Mouse (Mus musculus): ENCODE data around the gene Tecpr1. TPM values are rescaled to one million over a fixed set of nuclear protein-coding genes. Genes with fewer than 3 reads are reported as not detected.

The Tecpr1 gene
- total and polyA plus RNA-seq, 2 experiments from 2014 or later = 13.5 to 28.3 TPM

DNA sequence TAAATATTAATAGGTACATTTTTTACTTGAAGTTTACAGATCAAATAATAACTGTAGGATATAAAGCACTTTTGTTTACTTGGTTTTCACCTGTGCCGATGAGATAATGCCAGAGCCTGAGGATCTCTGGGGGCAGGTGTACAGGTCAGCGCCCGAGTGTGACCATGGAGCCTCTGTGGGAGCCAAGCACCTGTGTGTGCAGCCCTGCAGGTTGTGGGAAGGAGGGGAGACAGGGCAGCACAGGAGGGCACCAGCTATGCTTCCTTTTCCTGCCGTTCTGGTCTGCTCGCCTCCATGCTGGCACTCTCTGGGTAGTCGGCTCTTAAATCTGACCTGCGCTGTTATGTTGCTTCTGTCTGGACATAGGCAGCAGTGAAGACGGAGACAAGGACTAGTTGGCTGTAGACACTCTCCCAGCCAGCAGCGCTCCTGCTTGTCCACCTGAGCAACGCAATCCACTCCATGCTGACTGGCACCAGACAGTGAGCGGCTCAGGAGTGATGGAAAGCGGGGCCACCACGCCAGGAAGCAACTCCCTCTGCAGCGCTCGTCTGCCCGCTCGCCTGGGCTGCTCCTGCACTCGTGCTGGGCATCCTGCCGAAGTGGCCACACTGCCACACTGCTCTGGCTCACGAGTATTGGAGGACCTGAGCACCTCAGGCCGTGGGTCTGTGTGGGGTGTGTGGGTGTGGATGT, 38.9 kb downstream of the Tecpr1 start:
- no peak overlapping the region for H3K9ac ChIP-seq (replicated peaks; ENCODE audit: low read depth, low read length)
- ATAC-seq (ENCODE audit: insufficient read depth, low read depth) (no peak), DNase-seq (ENCODE audit: low spot score) (no peak)
- no peaks in the 10 kb centered on the region for H3K27me3 ChIP-seq (ENCODE audit: control insufficient read depth, insufficient read depth, low read length)
- H3K36me3 ChIP-seq (replicated peaks; ENCODE audit: control insufficient read depth, insufficient read depth, low read length) = peaks cover 34% of the 10 kb centered on the region
- no peak overlapping the region for H3K27ac ChIP-seq (ENCODE audit: low read depth)
- H3K4me1 ChIP-seq (ENCODE audit: control insufficient read depth, insufficient read depth) = peaks cover 19% of the 10 kb centered on the region
- no peak overlapping the region for H3K4me2 ChIP-seq (ENCODE audit: low read depth, low read length)
- TF ChIP-seq EP300 (IDR thresholded peaks at IDR 0.05; ENCODE audit: low read depth) = no peak
- TF ChIP-seq CTCF (IDR thresholded peaks at IDR 0.05; ENCODE audit: low read depth) = no peak
- no peaks in the 10 kb centered on the region for H3K9me3 ChIP-seq (replicated peaks; ENCODE audit: control insufficient read depth, low read length)
- WGBS = 90% methylated on average over 21 of the region's 21 CpGs
- H3K4me3 ChIP-seq (ENCODE audit: low read depth, low read length) = no peak overlapping the region

DNA sequence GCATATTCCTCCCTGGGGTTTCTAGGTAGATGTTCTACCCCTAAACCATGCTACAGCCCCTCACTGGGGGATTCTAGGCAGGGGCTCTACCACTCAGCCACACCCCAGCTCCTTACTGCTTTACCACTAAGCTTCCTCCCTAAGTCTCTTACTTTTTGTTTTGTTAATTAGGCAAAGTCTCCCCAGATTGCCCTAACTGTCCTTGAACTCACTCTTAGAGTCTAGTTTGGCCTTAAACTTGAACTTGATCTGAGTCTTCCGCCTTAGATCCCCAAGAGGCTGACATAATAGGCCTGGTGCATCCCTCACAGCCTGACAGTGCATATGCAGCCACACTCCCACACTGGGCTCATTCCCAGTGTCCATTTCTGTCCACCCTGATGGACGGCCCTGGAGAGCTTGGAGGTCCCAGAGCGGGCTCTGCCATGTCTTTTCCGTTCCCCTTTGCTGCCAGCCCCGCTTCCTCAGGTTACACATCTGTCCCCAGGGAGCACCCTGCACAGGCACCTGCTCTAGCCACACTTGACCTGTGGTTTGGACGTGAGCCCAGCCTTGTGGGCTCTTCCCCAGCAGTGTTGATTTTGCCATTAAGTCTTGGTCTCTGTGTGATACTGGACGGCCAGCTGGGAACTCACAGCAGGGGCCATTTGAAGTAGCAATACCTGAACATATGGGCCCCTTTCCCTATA, 39.6 kb downstream of the Tecpr1 start:
- no peaks in the 10 kb centered on the region for H3K9me3 ChIP-seq (replicated peaks; ENCODE audit: control insufficient read depth, low read length)
- no peak overlapping the region for H3K9ac ChIP-seq (replicated peaks; ENCODE audit: low read depth, low read length)
- no peak overlapping the region for H3K4me2 ChIP-seq (ENCODE audit: low read depth, low read length)
- TF ChIP-seq EP300 (IDR thresholded peaks at IDR 0.05; ENCODE audit: low read depth) (no peak), CTCF (IDR thresholded peaks at IDR 0.05; ENCODE audit: low read depth) (no peak)
- WGBS = 72% methylated on average over 7 of the region's 7 CpGs
- peaks cover 15% of the 10 kb centered on the region for H3K4me1 ChIP-seq (ENCODE audit: control insufficient read depth, insufficient read depth)
- no peak overlapping the region for H3K4me3 ChIP-seq (ENCODE audit: low read depth, low read length)
- no peak overlapping the region for H3K27ac ChIP-seq (ENCODE audit: low read depth)
- H3K27me3 ChIP-seq (ENCODE audit: control insufficient read depth, insufficient read depth, low read length) = no peaks in the 10 kb centered on the region
- ATAC-seq (ENCODE audit: insufficient read depth, low read depth) = no peak
- peaks cover 34% of the 10 kb centered on the region for H3K36me3 ChIP-seq (replicated peaks; ENCODE audit: control insufficient read depth, insufficient read depth, low read length)
- DNase-seq (ENCODE audit: low spot score) = no peak

DNA sequence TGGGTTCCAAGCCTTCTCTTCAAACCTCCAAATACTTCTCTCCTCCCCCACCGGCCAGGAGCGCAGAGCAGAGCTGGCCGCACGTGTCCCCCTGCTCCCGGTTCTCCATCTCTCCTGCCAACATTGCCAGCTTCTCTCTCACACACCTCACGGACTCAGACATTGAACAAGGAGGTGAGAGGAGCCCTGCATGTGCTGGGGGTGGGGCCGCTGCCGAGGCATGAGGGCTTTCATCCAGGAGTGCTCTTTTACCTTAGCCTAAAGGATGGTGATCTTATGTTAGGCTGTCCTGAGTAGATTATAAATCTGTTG, 40.2 kb downstream of the Tecpr1 start:
- DNase-seq (ENCODE audit: low spot score) (no peak), ATAC-seq (ENCODE audit: insufficient read depth, low read depth) (peak; percentile 33; the same call in 1 of the 2 replicates)
- no peak overlapping the region for H3K4me3 ChIP-seq (ENCODE audit: low read depth, low read length)
- no peaks in the 10 kb centered on the region for H3K9me3 ChIP-seq (replicated peaks; ENCODE audit: control insufficient read depth, low read length)
- H3K4me1 ChIP-seq (ENCODE audit: control insufficient read depth, insufficient read depth) = peaks cover 15% of the 10 kb centered on the region
- no peak overlapping the region for H3K27ac ChIP-seq (ENCODE audit: low read depth)
- H3K4me2 ChIP-seq (ENCODE audit: low read depth, low read length) = no peak overlapping the region
- WGBS = 29% methylated on average over 8 of the region's 8 CpGs
- H3K27me3 ChIP-seq (ENCODE audit: control insufficient read depth, insufficient read depth, low read length) = no peaks in the 10 kb centered on the region
- TF ChIP-seq EP300 (IDR thresholded peaks at IDR 0.05; ENCODE audit: low read depth) = no peak
- no peak for TF ChIP-seq CTCF (IDR thresholded peaks at IDR 0.05; ENCODE audit: low read depth)
- H3K9ac ChIP-seq (replicated peaks; ENCODE audit: low read depth, low read length) = no peak overlapping the region
- H3K36me3 ChIP-seq (replicated peaks; ENCODE audit: control insufficient read depth, insufficient read depth, low read length) = peaks cover 34% of the 10 kb centered on the region

DNA sequence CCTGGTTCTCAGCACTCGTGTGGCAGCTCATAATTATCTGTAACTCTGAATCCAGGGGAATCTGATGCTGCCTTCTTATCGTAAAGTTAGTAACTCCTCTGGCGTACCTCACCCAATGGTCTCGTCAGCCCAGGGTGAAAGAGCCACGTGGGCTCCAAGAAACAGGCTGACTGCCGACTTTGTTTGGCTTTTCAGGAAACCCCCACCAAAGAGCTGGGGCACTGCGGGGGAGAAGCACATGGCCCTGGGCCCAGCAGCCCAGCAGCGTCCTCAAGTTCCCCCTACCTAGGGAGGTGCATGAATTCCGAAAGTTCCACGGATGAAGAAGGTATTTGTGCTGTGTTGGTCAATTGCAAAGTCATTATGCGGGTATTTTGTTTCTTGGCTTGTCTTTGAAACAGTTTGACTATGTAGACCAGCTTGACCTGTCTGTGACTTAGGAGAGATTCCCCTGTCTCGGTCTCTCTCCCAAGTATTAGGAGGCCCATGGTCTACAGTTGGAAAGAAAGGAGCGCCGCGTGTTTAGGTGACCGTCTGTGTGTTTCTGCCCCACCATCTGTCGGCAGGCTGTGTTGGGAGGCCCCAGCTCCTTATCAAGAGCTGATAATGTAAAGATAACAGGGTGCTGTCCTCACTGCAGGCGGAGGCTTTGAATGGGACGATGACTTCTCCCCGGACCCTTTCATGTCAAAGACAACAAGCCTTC, 40.7 kb downstream of the Tecpr1 start:
- ATAC-seq (ENCODE audit: insufficient read depth, low read depth) (peak; percentile 24; the same call in 1 of the 2 replicates), DNase-seq (ENCODE audit: low spot score) (no peak)
- Histone ChIP-seq H3K27me3 (ENCODE audit: control insufficient read depth, insufficient read depth, low read length) (no peaks in the 10 kb centered on the region), H3K4me1 (ENCODE audit: control insufficient read depth, insufficient read depth) (peaks cover 15% of the 10 kb centered on the region), H3K9ac (replicated peaks; ENCODE audit: low read depth, low read length) (no peak overlapping the region), H3K27ac (ENCODE audit: low read depth) (no peak overlapping the region), H3K4me3 (ENCODE audit: low read depth, low read length) (no peak overlapping the region), H3K36me3 (replicated peaks; ENCODE audit: control insufficient read depth, insufficient read depth, low read length) (peaks cover 32% of the 10 kb centered on the region), H3K9me3 (replicated peaks; ENCODE audit: control insufficient read depth, low read length) (no peaks in the 10 kb centered on the region), H3K4me2 (ENCODE audit: low read depth, low read length) (no peak overlapping the region)
- 29% methylated on average over 20 of the region's 20 CpGs for WGBS
- TF ChIP-seq EP300 (IDR thresholded peaks at IDR 0.05; ENCODE audit: low read depth) (no peak), CTCF (IDR thresholded peaks at IDR 0.05; ENCODE audit: low read depth) (no peak)

- H3K36me3 ChIP-seq (replicated peaks; ENCODE audit: control insufficient read depth, insufficient read depth, low read length) = peaks cover 27% of the 10 kb centered on the region
- H3K9me3 ChIP-seq (replicated peaks; ENCODE audit: control insufficient read depth, low read length) = no peaks in the 10 kb centered on the region
- H3K27ac ChIP-seq (ENCODE audit: low read depth) = no peak overlapping the region
- no peaks in the 10 kb centered on the region for H3K27me3 ChIP-seq (ENCODE audit: control insufficient read depth, insufficient read depth, low read length)
- no peak overlapping the region for H3K9ac ChIP-seq (replicated peaks; ENCODE audit: low read depth, low read length)
- H3K4me2 ChIP-seq (ENCODE audit: low read depth, low read length) = no peak overlapping the region
- H3K4me3 ChIP-seq (ENCODE audit: low read depth, low read length) = no peak overlapping the region
- DNase-seq (ENCODE audit: low spot score) (no peak), ATAC-seq (ENCODE audit: insufficient read depth, low read depth) (no peak)
- peaks cover 15% of the 10 kb centered on the region for H3K4me1 ChIP-seq (ENCODE audit: control insufficient read depth, insufficient read depth)
- WGBS = 90% methylated on average over 7 of the region's 7 CpGs
- no peak for TF ChIP-seq CTCF (IDR thresholded peaks at IDR 0.05; ENCODE audit: low read depth)
- no peak for TF ChIP-seq EP300 (IDR thresholded peaks at IDR 0.05; ENCODE audit: low read depth)
Measured at GRCm38 (mm10) chr5:144181249-144181648, 42.2 kb downstream of the Tecpr1 start.
